Mouse (Mus musculus) lung, postnatal 0 days (tissue): ENCODE measurements at regions not wholly inside any gene's neighbourhood (a gene's known extent, or its start where the extent isn't known, plus 50 kb on each side); places are given as distances from the start of the nearest gene placed in this dataset.

Experiments
- CTCF ChIP-seq: IDR thresholded peaks from 2 replicates; pipeline ENCODE4 v1.5.1; 2016; ENCODE audit warnings: antibody characterized with exemption, mild to moderate bottlenecking
- EP300 ChIP-seq: IDR thresholded peaks from 2 replicates; pipeline ENCODE4 v1.6.1; 2016; ENCODE audit warnings: antibody characterized with exemption, mild to moderate bottlenecking, control low read depth

GRCm38 (mm10) chr15:40007844-40008243, 126.3 kb upstream of the 9330182O14Rik start:
- TF ChIP-seq CTCF (no peak), EP300 (no peak)
